Mouse (Mus musculus): ENCODE results near the gene Ptcd1. TPM values are rescaled to one million over a fixed set of nuclear protein-coding genes. Genes with fewer than 3 reads are reported as not detected.
"Not testable (repeated sequence)": the region's sequence is repeated elsewhere in the genome, so short reads cannot be mapped to it uniquely, and the experiment has no call there.

The Ptcd1 gene
- polyA plus RNA-seq, 1 experiment from 2014 or later: 19.4 TPM

DNA sequence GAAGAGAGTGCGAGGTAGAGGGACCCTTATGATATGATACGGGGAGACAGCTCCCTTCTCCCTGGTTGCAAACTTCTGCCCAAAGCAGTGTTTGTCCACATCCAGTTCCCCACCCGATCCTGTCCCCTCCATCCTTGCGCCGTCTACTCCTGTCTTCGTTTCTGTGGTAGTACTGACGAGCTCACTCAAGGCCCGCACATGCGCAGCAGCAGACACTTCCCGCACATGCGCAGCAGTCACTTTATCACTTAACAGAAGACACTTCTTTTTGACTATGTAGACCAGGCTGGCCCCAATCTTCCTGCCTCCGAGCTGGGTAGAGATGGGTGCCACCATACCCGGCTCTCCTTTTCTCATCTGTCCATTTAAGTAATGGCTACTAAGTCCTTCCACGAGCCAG, 5.5 kb downstream of the Ptcd1 start:
- Histone ChIP-seq H3K4me2 (no peak overlapping the region), H3K27ac (no peak overlapping the region), H3K9me3 (no peaks in the 10 kb centered on the region), H3K27me3 (no peaks in the 10 kb centered on the region), H3K9ac (no peak overlapping the region), H3K4me1 (peaks cover 8% of the 10 kb centered on the region), H3K4me3 (no peak overlapping the region), H3K36me3 (peaks cover 80% of the 10 kb centered on the region)
- 93% methylated on average over 14 of the region's 14 CpGs for WGBS
- no peak for ATAC-seq (ENCODE audit: insufficient number of reproducible peaks, insufficient read depth, low FRiP score, low TSS enrichment, low read depth)

- Histone ChIP-seq H3K27ac (no peak overlapping the region), H3K9ac (no peak overlapping the region), H3K27me3 (no peaks in the 10 kb centered on the region), H3K4me2 (no peak overlapping the region), H3K36me3 (peaks cover 92% of the 10 kb centered on the region), H3K4me3 (no peak overlapping the region), H3K4me1 (no peaks in the 10 kb centered on the region), H3K9me3 (no peaks in the 10 kb centered on the region)
- 96% methylated on average over 5 of the region's 5 CpGs for WGBS
- no peak for ATAC-seq (ENCODE audit: insufficient number of reproducible peaks, insufficient read depth, low FRiP score, low TSS enrichment, low read depth)
These were observed 14.2 kb downstream of the Ptcd1 start for GRCm38 (mm10) chr5:145152690-145153089.

GRCm38 (mm10) chr5:145149294-145149693, 17.6 kb downstream of the Ptcd1 start:
- Histone ChIP-seq H3K27me3 (no peaks in the 10 kb centered on the region), H3K4me1 (no peaks in the 10 kb centered on the region), H3K27ac (no peak overlapping the region), H3K9me3 (no peaks in the 10 kb centered on the region), H3K4me2 (no peak overlapping the region), H3K4me3 (no peak overlapping the region), H3K9ac (no peak overlapping the region), H3K36me3 (peaks cover 98% of the 10 kb centered on the region)
- no peak for ATAC-seq (ENCODE audit: insufficient number of reproducible peaks, insufficient read depth, low FRiP score, low TSS enrichment, low read depth)
- 93% methylated on average over 6 of the region's 6 CpGs for WGBS

DNA sequence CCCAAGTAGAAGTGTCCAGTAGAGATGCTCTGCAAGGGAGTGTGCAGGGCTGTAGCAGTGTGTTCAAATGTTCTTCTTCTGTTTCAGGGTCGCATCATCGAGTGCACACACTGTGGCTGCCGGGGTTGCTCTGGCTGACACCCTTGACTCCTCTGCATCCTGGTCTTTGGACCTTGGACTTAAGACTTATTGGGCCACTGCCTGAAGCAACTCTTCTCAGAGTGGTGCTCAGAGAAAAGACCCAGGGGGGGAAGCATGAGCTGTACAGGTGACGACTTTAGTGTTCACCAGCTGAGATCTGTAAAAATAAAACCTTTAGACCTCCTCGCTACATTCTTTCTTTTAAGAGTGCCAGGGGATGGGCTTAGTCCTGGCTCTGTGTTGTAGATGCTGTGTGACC, 19.2 kb downstream of the Ptcd1 start:
- Histone ChIP-seq H3K36me3 (peaks cover 98% of the 10 kb centered on the region), H3K27ac (no peak overlapping the region), H3K27me3 (no peaks in the 10 kb centered on the region), H3K9me3 (no peaks in the 10 kb centered on the region), H3K4me2 (no peak overlapping the region), H3K9ac (no peak overlapping the region), H3K4me1 (no peaks in the 10 kb centered on the region), H3K4me3 (no peak overlapping the region)
- WGBS: 89% methylated on average over 5 of the region's 5 CpGs
- no peak for ATAC-seq (ENCODE audit: insufficient number of reproducible peaks, insufficient read depth, low FRiP score, low TSS enrichment, low read depth)

DNA sequence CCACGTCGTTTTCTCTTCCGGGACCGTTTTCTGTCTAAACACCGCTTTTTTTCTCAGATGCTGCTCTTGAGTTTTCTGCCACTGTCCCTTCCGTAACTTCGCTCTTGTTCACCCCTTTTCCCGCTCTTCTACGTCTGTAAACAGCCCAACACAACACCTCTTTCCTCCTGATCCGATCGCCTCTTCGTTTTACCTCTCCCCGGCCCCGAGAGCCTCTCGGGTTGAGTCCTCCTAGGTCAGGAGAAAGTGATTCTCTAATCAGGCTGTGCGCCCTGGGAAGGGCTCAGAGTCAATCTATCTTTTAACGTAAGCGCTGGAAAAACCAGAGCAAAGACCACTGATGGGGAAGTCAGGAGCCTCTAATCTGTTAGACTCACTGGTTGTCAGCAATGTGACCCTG, 26.3 kb downstream of the Ptcd1 start:
- no peaks in the 10 kb centered on the region for H3K27me3 ChIP-seq
- H3K36me3 ChIP-seq: peaks cover 57% of the 10 kb centered on the region
- H3K4me3 ChIP-seq: peak overlapping the region; percentile 93
- H3K9ac ChIP-seq: peak overlapping the region; percentile 97
- peak overlapping the region; percentile 82 for H3K4me2 ChIP-seq
- peaks cover 26% of the 10 kb centered on the region for H3K4me1 ChIP-seq
- under 1% methylated on average over 18 of the region's 18 CpGs for WGBS
- no peaks in the 10 kb centered on the region for H3K9me3 ChIP-seq
- ATAC-seq (ENCODE audit: insufficient number of reproducible peaks, insufficient read depth, low FRiP score, low TSS enrichment, low read depth): no peak
- H3K27ac ChIP-seq: peak overlapping the region; percentile 91

DNA sequence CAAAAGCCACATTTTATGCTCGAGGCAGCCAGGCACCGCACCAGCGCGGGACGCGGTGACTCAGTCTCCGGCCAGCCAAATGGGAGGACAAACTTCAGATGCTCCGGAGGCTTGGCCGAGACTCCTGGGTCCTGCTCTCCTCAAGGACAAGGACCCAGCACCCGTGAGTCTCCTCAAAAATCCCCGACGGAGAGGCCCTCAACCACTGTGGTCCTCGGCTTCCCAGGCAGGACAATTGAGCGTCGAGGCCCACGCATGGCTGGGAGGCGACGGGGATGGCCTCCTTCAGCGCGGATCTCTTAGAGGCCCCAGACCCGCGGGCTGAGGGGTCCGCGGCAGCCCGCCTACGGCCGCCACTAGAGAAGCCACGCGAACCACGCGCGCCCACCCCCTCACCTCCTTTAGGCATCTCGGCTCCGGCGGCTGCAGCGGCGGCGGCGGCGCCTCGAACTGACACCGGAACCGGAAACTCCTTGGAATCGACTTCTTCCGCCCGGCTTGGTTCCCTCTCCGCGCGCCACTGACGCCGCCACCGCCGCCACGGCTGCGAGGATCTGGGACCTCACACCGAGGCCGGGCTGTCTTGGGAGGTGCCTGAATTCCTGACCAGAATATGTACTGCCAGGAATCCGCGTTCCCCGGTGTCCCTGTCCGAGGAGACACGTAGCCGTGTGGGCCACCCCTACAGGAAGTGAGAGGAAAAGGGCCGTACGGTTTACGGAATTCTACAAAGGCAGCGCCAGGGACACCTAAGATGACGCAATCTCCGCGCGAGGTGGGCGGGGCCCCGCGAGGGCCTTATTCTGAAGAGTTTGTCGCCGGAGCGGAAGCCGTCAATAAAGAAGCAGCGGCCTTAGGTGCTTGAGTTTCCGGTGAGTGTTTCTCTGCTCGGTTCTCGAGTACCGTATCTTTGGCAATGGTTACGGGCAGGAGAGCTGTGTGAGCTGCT, 27.1 kb downstream of the Ptcd1 start, which contains the start of the genes Pdap1 and Bud31:
Gene Pdap1, minus strand, starts transcription at position 668 of the 949 bp plus-strand sequence.
Gene Bud31, plus strand, starts transcription at position 792 of the 949 bp plus-strand sequence.
- under 1% methylated on average over 84 of the region's 84 CpGs for WGBS
- peak; percentile 92 for ATAC-seq (ENCODE audit: insufficient number of reproducible peaks, insufficient read depth, low FRiP score, low TSS enrichment, low read depth)
- peaks cover 26% of the 10 kb centered on the region for H3K4me1 ChIP-seq

GRCm38 (mm10) chr5:145138836-145139235, 28.1 kb downstream of the Ptcd1 start:
- no peaks in the 10 kb centered on the region for H3K9me3 ChIP-seq
- H3K4me2 ChIP-seq: peak overlapping the region; percentile 82
- ATAC-seq (ENCODE audit: insufficient number of reproducible peaks, insufficient read depth, low FRiP score, low TSS enrichment, low read depth): no peak
- peaks cover 57% of the 10 kb centered on the region for H3K36me3 ChIP-seq
- peaks cover 26% of the 10 kb centered on the region for H3K4me1 ChIP-seq
- peak overlapping the region; percentile 97 for H3K9ac ChIP-seq
- no peaks in the 10 kb centered on the region for H3K27me3 ChIP-seq
- WGBS: 8% methylated on average over 6 of the region's 6 CpGs
- H3K4me3 ChIP-seq: peak overlapping the region; percentile 93
- peak overlapping the region; percentile 91; the same call in 1 of the 2 replicates for H3K27ac ChIP-seq

More for the DNA sequence above, 27.1 kb downstream of the Ptcd1 start, which contains the start of the genes Pdap1 and Bud31:
- Histone ChIP-seq H3K4me2 (peak within 1 kb of the TSS; percentile 82), H3K27me3 (no peaks in the 10 kb centered on the region), H3K4me3 (peak within 1 kb of the TSS; percentile 93), H3K9me3 (no peaks in the 10 kb centered on the region), H3K36me3 (peaks cover 55% of the 10 kb centered on the region), H3K27ac (peak within 1 kb of the TSS; percentile 91), H3K9ac (peak within 1 kb of the TSS; percentile 97)

DNA sequence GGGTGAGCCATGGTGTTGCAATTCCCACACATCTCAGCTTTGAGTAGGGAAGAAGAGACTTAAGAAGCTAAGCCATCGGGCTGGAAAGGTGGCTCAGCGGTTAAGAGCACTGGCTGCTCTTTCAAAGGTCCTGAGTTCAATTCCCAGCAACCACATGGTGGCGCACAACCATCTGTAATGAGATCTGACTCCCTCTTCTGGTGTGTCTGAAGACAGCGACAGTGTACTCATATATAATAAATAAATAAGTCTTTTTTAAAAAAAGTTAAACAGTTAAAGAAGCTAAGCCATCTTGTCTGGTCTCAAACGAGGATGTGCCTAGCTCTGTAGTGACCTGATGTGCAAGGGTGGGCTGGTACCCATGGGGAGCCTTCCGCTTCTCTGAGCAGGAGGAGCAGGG, 33.6 kb downstream of the Ptcd1 start:
- not testable (repeated sequence) for H3K4me2 ChIP-seq; H3K4me3 ChIP-seq; H3K9me3 ChIP-seq; ATAC-seq (ENCODE audit: insufficient number of reproducible peaks, insufficient read depth, low FRiP score, low TSS enrichment, low read depth); H3K27me3 ChIP-seq; H3K27ac ChIP-seq; H3K9ac ChIP-seq
- Histone ChIP-seq H3K36me3 (peaks cover 86% of the 10 kb centered on the region), H3K4me1 (peaks cover 11% of the 10 kb centered on the region)
- 87% methylated on average over 6 of the region's 6 CpGs for WGBS

- H3K9ac ChIP-seq: no peak overlapping the region
- no peaks in the 10 kb centered on the region for H3K4me1 ChIP-seq
- H3K27me3 ChIP-seq: no peaks in the 10 kb centered on the region
- ATAC-seq (ENCODE audit: insufficient number of reproducible peaks, insufficient read depth, low FRiP score, low TSS enrichment, low read depth): no peak
- peaks cover 95% of the 10 kb centered on the region for H3K36me3 ChIP-seq
- no peak overlapping the region for H3K27ac ChIP-seq
- H3K4me3 ChIP-seq: no peak overlapping the region
- H3K4me2 ChIP-seq: no peak overlapping the region
- WGBS: 91% methylated on average over 3 of the region's 3 CpGs
- no peaks in the 10 kb centered on the region for H3K9me3 ChIP-seq
These were observed 35.9 kb downstream of the Ptcd1 start for GRCm38 (mm10) chr5:145130995-145131394.

DNA sequence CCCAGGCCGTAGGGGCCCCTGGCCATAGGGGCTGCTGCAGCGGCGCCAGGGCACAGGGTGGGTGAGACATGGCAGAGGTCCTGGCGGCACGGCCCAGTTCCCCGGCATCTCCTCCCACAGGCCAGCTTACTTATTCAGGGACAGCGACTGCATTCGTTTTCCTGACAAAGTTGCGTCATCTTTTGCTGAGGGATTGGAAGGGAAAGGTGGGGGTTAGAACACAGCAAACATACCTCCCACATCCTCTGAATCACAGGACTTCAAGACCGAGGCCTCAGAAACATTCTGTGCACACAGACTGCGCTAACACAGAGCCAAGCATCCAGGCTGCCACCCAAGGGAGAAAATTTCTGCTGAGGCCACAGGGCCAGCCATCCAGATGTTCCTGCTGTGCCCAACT, 36.7 kb downstream of the Ptcd1 start:
- Histone ChIP-seq H3K27me3 (no peaks in the 10 kb centered on the region), H3K9me3 (no peaks in the 10 kb centered on the region), H3K4me3 (no peak overlapping the region), H3K36me3 (peaks cover 97% of the 10 kb centered on the region), H3K27ac (no peak overlapping the region), H3K4me2 (no peak overlapping the region), H3K4me1 (no peaks in the 10 kb centered on the region), H3K9ac (no peak overlapping the region)
- no peak for ATAC-seq (ENCODE audit: insufficient number of reproducible peaks, insufficient read depth, low FRiP score, low TSS enrichment, low read depth)
- WGBS: 86% methylated on average over 11 of the region's 11 CpGs

DNA sequence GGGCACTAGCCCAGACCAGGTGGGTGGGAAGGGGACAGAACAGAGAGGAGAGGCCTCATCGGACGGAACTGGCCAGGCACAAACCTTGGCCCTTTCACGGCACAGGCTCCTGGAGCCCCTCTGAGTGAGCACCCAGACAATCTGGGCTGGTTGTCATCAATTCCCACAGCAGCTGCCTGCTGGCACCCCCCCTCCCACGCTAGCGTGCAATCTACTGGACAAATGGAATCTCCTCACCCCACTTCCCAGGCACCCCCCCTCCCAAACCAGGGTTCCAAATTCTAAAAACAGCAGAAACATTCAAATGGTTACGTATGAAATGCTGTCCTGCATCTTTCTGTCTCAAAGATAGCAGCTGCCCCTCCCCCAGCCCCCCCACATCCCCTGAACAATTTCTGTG, 37.1 kb downstream of the Ptcd1 start:
- H3K4me2 ChIP-seq; H3K4me3 ChIP-seq; H3K4me1 ChIP-seq; H3K27ac ChIP-seq; H3K9me3 ChIP-seq; H3K9ac ChIP-seq; H3K27me3 ChIP-seq; ATAC-seq (ENCODE audit: insufficient number of reproducible peaks, insufficient read depth, low FRiP score, low TSS enrichment, low read depth): not testable (repeated sequence)
- 89% methylated on average over 5 of the region's 6 CpGs for WGBS
- H3K36me3 ChIP-seq: peaks cover 97% of the 10 kb centered on the region

DNA sequence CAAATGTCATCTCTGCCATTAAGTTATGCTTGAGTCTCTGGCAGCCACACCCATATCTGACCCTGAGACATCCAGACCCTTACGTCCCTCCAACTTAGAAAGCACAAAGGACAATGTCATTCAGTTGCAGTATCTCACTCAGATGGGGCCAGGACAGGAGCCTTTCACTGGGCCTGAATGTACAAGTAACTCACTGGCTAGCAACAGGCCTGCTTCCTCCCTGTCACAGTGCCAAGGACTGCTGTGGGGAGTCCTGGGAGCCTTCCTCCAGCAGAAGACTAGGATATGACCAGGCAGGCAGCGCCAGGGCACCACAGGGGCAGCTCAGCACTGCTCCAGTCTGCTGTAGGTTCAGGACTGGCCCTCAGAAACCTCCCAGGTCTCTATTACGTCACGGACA, 37.8 kb downstream of the Ptcd1 start:
- no peak for ATAC-seq (ENCODE audit: insufficient number of reproducible peaks, insufficient read depth, low FRiP score, low TSS enrichment, low read depth)
- Histone ChIP-seq H3K27me3 (no peaks in the 10 kb centered on the region), H3K4me2 (no peak overlapping the region), H3K4me1 (no peaks in the 10 kb centered on the region), H3K9me3 (no peaks in the 10 kb centered on the region), H3K9ac (no peak overlapping the region), H3K36me3 (peaks cover 97% of the 10 kb centered on the region), H3K27ac (no peak overlapping the region), H3K4me3 (no peak overlapping the region)
- WGBS: 94% methylated on average over 4 of the region's 4 CpGs
